Mouse (Mus musculus): ENCODE measurements around the gene Ppp1r7.
"Not testable (repeated sequence)": the region's sequence is repeated elsewhere in the genome, so short reads cannot be mapped to it uniquely, and the experiment has no call there.

Ppp1r7 gene

GRCm38 (mm10) chr1:93342648-93343503 is at the start of gene Ppp1r7, which contains the start of gene Pask:
Gene Ppp1r7 (plus strand): TSS chr1:93342854.
Gene Pask (minus strand): TSS chr1:93343482.
- peak; percentile 98 for DNase-seq (ENCODE audit: low spot score)

DNA sequence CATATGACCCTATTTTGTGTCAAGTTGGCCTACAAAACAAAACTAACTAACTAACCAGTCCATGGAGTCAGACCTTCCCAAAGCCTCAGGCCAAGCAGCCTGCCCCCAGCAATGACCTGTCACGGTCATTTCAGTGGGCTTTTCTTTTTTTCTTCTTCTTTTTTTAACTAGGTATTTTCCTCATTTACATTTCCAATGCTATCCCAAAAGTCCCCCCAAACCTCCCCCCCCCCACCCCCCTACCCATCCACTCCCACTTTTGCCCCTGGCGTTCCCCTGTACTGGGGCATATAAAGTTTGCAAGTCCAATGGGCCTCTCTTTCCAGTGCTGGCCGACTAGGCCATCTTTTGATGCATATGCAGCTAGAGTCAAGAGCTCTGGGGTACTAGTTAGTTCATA is 48.2 kb upstream of the Ppp1r7 start:
- DNase-seq (ENCODE audit: low spot score), result not testable (repeated sequence)

DNA sequence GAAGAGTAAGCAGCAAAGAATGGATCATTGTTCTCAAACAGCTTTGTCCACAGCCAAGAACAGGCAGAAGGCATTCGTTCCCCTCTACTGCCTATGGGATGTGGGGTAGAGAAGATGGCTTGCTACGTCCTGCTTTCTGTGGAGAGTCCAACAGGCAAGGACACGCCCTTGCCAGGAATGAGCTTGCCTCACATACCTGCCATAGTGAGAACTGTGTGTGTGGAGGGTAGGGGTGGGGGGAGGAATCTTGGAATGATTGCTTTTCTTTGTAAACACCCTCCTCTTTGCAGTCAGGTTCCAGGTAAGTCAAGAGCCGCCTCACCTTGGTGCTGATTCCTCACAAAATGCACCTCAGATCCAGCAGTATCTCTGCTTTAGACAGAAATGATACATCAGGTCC is 42.9 kb upstream of the Ppp1r7 start:
- no peak for DNase-seq (ENCODE audit: low spot score)

- peak; percentile 64 for DNase-seq (ENCODE audit: low spot score)
Observed at GRCm38 (mm10) chr1:93300578-93300977, 42.1 kb upstream of the Ppp1r7 start.

GRCm38 (mm10) chr1:93305581-93306337 is 36.9 kb upstream of the Ppp1r7 start, which contains the start of gene Mterf4:
Gene Mterf4 (minus strand): TSS chr1:93305915.
- DNase-seq (ENCODE audit: low spot score), result peak; percentile 86

DNA sequence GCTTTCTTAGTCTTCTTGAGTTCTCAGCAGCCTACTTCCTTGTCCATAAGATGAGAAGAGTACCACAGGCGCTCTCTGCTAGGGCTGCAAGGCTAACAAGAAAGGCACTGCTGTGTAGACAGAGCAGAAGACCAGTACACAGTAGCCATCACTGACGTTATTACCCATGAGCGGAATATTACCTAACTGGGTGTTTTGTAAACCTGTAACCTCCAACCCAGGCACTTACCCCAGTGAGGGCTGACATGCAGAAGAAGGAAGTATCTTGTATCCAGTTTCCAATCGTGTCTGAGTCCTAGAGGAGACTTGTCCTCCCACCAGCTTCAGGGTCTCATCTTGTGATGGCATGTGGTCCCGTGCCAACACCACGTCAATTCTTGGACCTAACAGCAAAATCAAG is 18.7 kb upstream of the Ppp1r7 start:
- DNase-seq (ENCODE audit: low spot score), result no peak

DNA sequence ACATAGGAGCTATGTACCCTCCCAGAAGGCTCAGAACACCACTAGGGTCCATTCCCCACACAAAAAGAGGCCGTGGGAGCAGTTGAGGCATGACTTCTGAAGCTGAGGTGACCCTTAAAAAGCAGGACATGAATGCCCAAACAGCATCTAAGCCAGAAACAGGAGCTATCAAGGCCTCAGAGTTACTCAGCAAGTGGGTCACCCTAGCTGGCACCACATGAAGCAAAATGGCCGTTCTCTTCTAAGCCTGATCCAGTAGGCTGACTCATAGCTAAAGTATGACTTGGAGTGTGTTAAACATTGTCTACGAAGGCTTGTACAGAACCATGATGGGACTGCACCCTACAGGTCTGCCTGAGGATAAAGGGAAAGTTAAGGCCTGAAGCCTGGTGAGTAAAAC is 16.2 kb upstream of the Ppp1r7 start:
- no peak for DNase-seq (ENCODE audit: low spot score)

DNA sequence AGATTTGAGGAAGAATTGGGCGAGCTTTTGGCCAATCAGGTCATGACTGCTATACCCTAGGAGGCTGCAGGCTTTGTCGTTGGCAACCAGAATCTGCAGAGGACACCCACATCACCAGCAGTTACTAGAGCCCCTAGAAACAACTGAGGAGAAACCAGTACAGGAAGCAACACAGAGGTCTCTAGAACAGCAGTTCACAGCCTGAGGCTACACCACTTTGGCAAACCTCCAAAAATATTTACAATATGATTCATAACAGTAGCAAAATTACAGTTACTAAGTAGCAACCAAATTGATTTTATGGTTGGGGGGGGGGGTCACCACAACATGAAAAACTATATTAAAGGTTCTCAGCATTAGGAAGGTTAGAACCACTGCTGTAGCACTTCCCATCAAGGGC is 8.0 kb upstream of the Ppp1r7 start:
- peak; percentile 21 for DNase-seq (ENCODE audit: low spot score)

DNA sequence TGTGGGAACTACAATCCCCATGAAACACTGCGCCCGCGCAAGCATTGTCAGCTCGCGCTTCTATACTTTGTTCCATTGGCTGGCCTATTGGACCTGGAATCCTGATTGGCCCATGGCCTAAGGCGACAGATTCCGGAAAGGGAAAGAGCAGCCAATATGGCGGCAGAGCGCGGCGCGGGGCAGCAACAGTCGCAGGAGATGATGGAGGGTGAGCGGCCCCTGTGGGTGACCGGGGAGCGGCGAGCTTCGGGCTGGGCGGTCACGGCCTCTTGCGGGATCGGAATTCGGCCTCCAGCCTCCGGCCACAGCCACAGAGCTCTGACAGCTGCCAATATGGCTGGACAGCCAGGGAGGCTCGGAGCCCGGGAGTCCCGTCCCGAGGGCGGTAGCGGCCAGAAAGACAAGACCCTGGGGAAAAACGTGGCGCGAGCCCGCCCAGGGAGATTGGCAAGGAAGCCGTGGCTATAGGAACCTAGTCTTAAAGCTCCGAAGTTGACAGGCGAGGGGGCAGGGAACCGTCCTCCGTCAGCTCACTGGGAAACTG is 922 bp downstream of the Ppp1r7 start:
- peak; percentile 98 for DNase-seq (ENCODE audit: low spot score)

DNA sequence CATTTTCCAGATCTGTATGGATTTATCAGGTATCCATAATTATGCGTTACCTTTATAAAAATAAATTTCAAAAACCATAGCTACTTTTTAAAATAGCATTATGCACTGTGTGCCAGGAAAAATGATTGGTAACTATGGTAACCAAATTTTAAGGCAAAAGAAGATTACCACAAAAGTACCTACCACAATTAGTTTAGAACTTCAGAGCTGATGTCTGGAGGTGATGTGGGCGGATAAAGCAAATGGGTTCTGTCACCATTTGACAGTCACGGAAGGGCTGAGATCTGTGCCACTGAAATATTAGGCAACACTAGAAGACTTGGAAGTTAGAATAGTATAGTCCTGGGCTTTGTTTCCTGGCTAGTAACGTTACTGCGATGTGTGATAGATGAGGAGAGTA is 4.5 kb downstream of the Ppp1r7 start:
- no peak for DNase-seq (ENCODE audit: low spot score)

DNA sequence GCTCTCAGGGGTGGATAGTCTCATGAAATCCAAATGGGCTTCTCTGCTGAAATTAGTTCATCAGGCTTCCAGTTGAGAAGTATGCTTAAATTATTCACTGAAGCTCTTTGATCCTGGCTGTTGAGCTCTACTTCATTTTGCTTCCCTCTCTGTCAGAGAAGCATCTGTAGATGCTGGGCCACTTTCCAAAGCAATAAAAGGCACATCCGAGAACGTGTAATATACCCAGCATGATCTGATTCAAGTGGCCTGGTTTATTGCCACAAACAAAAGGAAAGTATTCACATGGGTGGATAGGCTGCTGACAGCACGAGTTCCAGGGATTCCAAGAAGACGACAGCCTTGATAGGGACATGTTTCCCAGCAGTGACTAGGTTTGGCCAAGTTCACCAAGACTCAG is 7.0 kb downstream of the Ppp1r7 start:
- no peak for DNase-seq (ENCODE audit: low spot score)

DNA sequence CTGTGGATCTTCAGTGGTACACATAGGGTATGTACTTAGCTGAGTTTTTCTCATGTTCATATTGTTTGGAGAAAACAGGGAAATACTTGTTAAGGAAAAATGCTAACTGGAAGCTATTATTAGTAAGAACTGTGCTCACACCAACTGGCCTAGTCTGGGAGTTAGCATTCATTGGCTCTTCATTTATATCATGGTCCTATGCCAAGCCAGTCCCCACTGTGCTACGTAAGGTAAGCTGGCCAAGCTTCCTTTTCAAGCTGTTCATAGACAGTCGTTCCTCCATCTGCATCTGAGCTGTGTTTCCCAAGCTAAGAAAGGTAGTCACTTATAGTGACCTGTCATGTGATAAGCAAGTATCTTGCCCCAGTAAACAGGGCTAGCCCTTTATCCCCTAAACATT is 10.1 kb downstream of the Ppp1r7 start:
- DNase-seq (ENCODE audit: low spot score), result no peak

DNA sequence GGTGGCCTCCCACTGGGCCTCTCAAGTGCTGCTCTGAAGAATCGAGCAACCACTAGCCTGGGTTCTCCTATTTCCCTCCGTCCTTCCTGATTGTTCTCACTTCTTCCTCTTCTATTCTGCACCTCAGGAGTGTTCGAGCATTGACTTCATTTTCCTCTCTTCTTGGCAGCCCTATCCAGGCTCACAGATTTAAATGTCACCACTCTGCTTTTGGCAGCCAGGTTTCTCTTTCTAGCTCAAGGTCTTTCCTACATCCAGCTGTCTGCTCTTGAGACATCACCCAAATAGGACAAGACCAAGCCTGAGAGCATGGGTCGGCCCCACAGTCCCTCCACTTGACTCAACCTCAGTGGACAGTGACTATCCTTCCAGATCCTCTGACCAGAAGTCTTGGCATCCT is 20.0 kb downstream of the Ppp1r7 start:
- DNase-seq (ENCODE audit: low spot score), result no peak

DNA sequence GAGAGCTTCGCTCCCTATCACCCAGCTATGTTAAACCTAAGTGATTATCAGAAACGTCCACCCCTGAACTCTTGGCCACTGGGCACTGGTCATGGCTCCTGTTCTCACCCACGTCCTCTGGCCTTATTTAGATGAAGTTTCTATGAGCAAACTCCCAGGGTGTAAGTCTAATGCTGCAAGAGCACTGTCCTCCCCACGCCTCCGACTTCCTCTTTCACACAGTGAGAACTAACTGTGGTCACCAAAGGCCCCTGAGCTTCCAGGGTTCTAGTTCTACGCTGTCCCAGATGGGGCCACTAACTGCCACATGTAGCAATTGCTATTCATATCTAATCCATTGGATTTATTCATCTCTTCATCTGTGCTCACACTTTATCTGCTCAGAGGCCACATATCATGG is 23.0 kb downstream of the Ppp1r7 start:
- DNase-seq (ENCODE audit: low spot score), result no peak

GRCm38 (mm10) chr1:93373665-93374064 is 31.0 kb downstream of the Ppp1r7 start, which contains the start of gene Ano7:
Gene Ano7 (plus strand): TSS chr1:93373930.
- no peak for DNase-seq (ENCODE audit: low spot score)

DNA sequence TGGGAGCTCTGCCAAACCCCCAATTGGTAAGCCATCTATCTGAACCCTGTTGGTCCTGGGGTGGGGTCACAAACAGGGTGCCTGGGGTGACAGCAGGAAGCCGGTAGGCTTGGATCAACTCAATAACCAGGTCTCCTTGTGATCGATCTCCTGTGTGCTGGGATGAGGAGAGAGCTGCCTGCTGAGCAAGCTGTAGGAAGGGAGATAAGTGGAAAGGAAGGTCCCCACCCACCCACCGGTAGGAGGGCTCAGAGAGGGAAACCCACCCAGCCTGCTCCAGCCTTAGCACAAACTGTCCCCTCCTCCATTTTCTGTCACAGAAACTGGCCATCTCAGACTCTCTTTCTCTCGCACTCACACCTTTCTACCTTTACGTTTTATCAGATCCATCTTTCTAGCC is 34.7 kb downstream of the Ppp1r7 start:
- DNase-seq (ENCODE audit: low spot score), result no peak

GRCm38 (mm10) chr1:93379117-93379516 is 36.5 kb downstream of the Ppp1r7 start:
- DNase-seq (ENCODE audit: low spot score), result no peak

DNA sequence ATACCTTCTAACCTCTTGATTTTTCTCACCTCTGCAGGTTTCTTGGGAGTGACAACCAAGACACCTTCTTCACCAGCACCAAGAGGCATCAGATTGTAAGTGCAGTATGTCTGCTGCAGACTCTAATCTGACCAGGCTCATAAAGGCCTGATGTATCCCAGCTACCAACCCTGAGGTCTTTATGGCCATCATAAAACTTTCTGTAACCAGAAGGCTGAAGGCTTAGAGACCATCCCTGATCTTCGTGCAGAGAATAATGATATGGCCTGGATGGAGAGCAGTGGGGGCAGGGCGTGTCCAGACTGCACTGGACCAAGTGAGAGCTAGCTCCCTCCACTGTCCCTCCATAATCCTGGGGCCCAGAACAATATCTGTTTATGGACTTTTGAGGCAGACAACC is 44.5 kb downstream of the Ppp1r7 start:
- no peak for DNase-seq (ENCODE audit: low spot score)

- no peak for DNase-seq (ENCODE audit: low spot score)
Observed at GRCm38 (mm10) chr1:93388906-93389305, 46.3 kb downstream of the Ppp1r7 start.

- DNase-seq (ENCODE audit: low spot score), result no peak
Observed at GRCm38 (mm10) chr1:93401191-93402052, 58.8 kb downstream of the Ppp1r7 start.

- no peak for DNase-seq (ENCODE audit: low spot score)
Observed at GRCm38 (mm10) chr1:93403403-93403802, 60.7 kb downstream of the Ppp1r7 start.

All from adipocyte (in vitro differentiated cells).